Mouse (Mus musculus) forebrain, embryonic 16.5 days (tissue): ENCODE results near the gene Bmp5. TPM values are rescaled to one million over a fixed set of nuclear protein-coding genes. Genes with fewer than 3 reads are reported as not detected.
"Not testable (repeated sequence)": the region's sequence is repeated elsewhere in the genome, so short reads cannot be mapped to it uniquely, and the experiment has no call there.

Experiments used
- ATAC-seq: fragments of 200-750 bp; cut with Nextera tagmentation; 2 replicates; pipeline ENCODE4 v1.8.0; 2017; ENCODE audit warnings: mild to moderate bottlenecking, moderate library complexity
- H3K27ac ChIP-seq: fragments of 300-500 bp; sonication (generic); 2 replicates; pipeline ENCODE4 v1.5.1; 2014; ENCODE audit warnings: low read length, control low read depth
- H3K27me3 ChIP-seq: fragments of 300-500 bp; sonication (generic); replicated peaks from 2 replicates; pipeline ENCODE4 v1.6.1; 2014; ENCODE audit warnings: low read length; ENCODE audit not compliant: control insufficient read depth, insufficient read depth
- H3K36me3 ChIP-seq: fragments of 300-500 bp; sonication (generic); 2 replicates; pipeline ENCODE4 v1.6.1; 2014; ENCODE audit not compliant: control insufficient read depth, insufficient read depth
- H3K4me1 ChIP-seq: fragments of 300-500 bp; sonication (generic); replicated peaks from 2 replicates; pipeline ENCODE4 v1.6.1; 2014; ENCODE audit warnings: low read length; ENCODE audit not compliant: control insufficient read depth, insufficient read depth
- H3K4me2 ChIP-seq: fragments of 300-500 bp; sonication (generic); 2 replicates; pipeline ENCODE4 v1.6.1; 2014; ENCODE audit warnings: mild to moderate bottlenecking, low read length, control low read depth
- H3K4me3 ChIP-seq: fragments of 300-500 bp; sonication (generic); replicated peaks from 2 replicates; pipeline ENCODE4 v1.5.1; 2014; ENCODE audit warnings: mild to moderate bottlenecking, low read length, control low read depth
- H3K9ac ChIP-seq: fragments of 300-500 bp; sonication (generic); replicated peaks from 2 replicates; pipeline ENCODE4 v1.6.1; 2014; ENCODE audit warnings: low read depth, low read length, control low read depth
- H3K9me3 ChIP-seq: fragments of 300-500 bp; sonication (generic); 2 replicates; pipeline ENCODE4 v1.6.1; 2016; ENCODE audit warnings: low read length; ENCODE audit not compliant: control insufficient read depth
- WGBS: fragments of 180-500 bp; shearing (Covaris S2); extraction: QIAGEN DNeasy Blood & Tissue Kit; methylation state at CpG from one replicate; pipeline ENCODE4 v1.1.7; 2014; 5-methylcytosine and 5-hydroxymethylcytosine counted together
- polyA plus RNA-seq: library from polyadenylated mRNA; unstranded; fragments of >200 nt; fragmentation: Nextera tagmentation; extraction: Ambion mirVana; gene quantifications from 2 replicates; pipeline ENCODE4 v1.2.1, GENCODE M21; 2015

The Bmp5 gene
- polyA plus RNA-seq, 1 experiment from 2014 or later, result 2.0 TPM

DNA sequence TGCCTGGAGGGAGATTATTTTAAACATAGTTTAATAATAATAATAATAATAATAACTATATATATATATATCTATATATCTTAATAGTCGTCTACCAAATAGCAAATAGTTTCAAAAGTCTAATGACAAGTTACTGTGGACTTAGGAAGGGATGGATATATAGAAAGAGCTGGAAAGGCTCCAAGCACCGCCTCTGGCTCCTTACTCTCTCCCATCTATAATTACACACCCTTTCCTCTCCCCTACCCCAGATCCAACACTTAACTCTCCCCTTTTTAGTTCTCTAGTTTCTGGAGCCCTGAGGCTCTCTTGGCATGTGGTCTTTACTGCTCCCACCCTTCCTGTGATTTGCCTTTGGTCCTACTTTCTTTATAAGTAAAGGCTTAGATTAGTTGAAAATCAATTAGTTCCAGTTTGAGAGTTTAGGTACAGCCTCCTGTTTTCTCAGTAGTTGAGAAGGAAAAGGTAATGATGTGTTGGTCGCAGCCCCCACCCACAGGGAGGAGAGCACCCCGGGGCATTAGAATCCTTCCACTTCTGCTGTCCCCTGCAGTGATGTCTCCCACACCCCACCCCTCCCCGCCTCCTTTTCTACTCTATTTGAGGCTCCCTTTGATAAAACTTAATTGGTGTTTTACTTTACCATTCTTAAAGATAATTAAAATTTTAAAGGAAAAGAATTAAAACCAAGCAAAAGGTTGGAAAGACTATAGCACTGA is 5.6 kb downstream of the Bmp5 start:
- H3K27ac ChIP-seq, result no peak overlapping the region
- H3K9me3 ChIP-seq, result no peaks in the 10 kb centered on the region
- no peak for ATAC-seq
- H3K36me3 ChIP-seq, result no peaks in the 10 kb centered on the region
- 9% methylated on average over 5 of the region's 5 CpGs for WGBS
- no peaks in the 10 kb centered on the region for H3K4me1 ChIP-seq
- no peaks in the 10 kb centered on the region for H3K27me3 ChIP-seq
- H3K4me3 ChIP-seq, result no peak overlapping the region
- H3K4me2 ChIP-seq, result no peak overlapping the region
- no peak overlapping the region for H3K9ac ChIP-seq

DNA sequence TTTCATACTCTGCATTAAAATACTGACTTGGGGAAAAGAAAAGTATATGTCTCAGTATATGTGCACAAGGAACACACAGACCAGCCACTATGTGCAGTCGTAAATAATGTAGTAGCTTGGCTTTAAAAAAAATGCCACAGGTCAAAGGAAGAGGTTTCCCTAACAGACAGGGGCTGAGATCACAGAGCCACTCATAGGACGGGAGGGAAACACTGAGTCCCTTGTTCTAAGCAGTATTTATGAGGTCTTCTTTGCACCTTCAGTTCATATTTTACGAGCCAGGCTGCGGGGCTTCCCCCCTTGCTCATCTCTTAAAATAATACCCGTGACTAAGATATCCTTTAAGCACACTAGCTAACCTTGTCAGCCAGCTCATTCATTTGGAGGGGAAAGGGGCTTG is 6.4 kb downstream of the Bmp5 start:
- Histone ChIP-seq H3K36me3 (no peaks in the 10 kb centered on the region), H3K9ac (no peak overlapping the region), H3K4me2 (no peak overlapping the region), H3K4me3 (no peak overlapping the region), H3K27ac (no peak overlapping the region), H3K9me3 (no peaks in the 10 kb centered on the region), H3K4me1 (no peaks in the 10 kb centered on the region), H3K27me3 (no peaks in the 10 kb centered on the region)
- no peak for ATAC-seq
- WGBS, result 26% methylated on average over 5 of the region's 5 CpGs

DNA sequence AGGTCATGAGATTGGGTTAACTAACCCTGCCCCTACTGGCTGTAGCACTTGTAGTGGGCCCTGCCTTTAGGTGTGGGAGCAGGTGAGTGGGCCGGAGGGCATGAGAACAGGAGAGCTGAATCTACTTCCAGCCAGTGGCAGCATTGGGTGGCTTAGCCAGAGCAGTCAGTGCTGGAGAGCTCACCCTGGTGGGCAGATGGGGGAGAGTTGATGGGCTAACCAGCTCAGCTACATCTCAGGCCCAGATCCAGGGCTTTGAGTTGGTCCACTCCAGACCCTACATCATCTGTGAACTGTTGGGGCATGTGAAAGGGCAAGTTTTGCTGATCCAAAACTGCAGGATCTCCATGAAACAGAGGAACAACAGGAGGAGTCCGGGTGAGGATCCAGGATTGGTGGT is 8.4 kb downstream of the Bmp5 start:
- Histone ChIP-seq H3K9me3 (no peaks in the 10 kb centered on the region), H3K4me1 (no peaks in the 10 kb centered on the region), H3K27ac (no peak overlapping the region), H3K36me3 (no peaks in the 10 kb centered on the region), H3K9ac (no peak overlapping the region), H3K4me2 (no peak overlapping the region), H3K27me3 (no peaks in the 10 kb centered on the region), H3K4me3 (no peak overlapping the region)
- no peak for ATAC-seq
- WGBS, result 87% methylated on average over 2 of the region's 2 CpGs

DNA sequence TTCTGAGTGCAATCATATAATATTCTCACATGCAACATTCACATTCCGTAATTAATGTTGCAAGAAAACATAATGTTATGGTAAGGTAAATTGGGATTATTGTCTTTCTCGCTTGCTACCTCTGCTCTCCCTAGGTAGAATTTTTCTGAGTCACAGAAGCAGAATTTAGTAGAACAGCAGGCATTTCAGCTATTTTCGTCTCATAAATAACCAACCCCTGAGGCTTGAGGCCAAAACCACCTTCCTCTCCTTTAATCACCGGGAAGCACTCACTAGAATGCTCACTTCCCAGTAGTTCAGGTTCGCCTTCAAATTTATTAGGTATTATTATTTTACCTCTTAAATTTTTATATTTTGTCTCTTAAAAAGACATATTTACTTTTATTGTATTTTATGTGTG is 10.8 kb downstream of the Bmp5 start:
- Histone ChIP-seq H3K9me3 (no peaks in the 10 kb centered on the region), H3K27me3 (no peaks in the 10 kb centered on the region), H3K27ac (no peak overlapping the region), H3K4me2 (no peak overlapping the region), H3K36me3 (no peaks in the 10 kb centered on the region), H3K4me1 (no peaks in the 10 kb centered on the region), H3K9ac (no peak overlapping the region), H3K4me3 (no peak overlapping the region)
- WGBS, result 86% methylated on average over 5 of the region's 5 CpGs
- no peak for ATAC-seq

DNA sequence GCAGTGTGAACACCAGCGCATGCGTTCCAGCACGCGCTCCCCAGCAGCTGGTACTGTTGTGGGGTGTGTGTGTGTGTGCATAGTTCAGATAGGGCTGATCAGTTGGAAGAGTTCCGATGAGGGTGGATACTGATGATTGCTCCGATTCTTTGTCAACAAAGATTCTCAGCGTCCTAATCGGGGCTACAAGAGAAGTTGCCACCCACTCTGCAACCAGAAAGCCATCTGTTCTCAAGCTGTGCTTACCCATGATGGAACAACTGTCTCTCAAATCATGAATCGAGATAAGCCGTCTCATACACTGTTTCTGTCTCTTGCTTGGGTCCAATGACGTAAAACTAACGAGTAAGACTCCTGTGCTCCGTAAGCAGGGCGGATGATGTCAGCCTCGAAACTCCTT is 12.0 kb downstream of the Bmp5 start:
- no peaks in the 10 kb centered on the region for H3K9me3 ChIP-seq
- no peak overlapping the region for H3K9ac ChIP-seq
- H3K27me3 ChIP-seq, result no peaks in the 10 kb centered on the region

DNA sequence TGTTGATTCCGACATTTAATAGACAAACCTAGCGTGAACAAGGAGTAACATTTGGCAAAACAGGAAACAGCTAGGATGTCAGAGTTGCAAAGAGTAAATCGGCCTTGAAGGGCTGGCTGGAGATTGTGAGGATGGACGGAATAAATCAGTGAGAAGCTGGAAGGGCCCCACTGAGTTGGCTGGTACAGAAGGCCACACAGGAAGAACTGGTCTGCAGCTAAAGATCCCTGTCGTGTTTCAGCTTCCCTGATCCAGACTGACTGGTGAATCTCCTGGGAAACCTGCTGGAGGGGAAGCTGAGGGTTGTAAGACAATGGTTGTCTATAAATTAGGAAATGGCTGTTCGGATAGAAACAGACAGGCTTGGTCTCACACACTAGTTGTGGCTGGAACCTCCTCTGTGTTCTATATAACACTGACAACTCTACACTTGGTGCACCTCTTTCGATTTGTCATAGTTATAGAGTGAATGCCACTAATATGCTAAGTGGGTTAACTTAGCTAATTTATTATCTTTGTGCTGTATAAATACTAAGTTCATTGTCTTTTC is 14.8 kb downstream of the Bmp5 start:
- no peaks in the 10 kb centered on the region for H3K27me3 ChIP-seq
- H3K4me2 ChIP-seq, result no peak overlapping the region
- no peaks in the 10 kb centered on the region for H3K4me1 ChIP-seq
- no peak overlapping the region for H3K9ac ChIP-seq
- H3K36me3 ChIP-seq, result no peaks in the 10 kb centered on the region
- ATAC-seq, result no peak
- H3K27ac ChIP-seq, result no peak overlapping the region
- no peak overlapping the region for H3K4me3 ChIP-seq
- H3K9me3 ChIP-seq, result no peaks in the 10 kb centered on the region
- WGBS, result 62% methylated on average over 7 of the region's 7 CpGs

More for the DNA sequence above, 12.0 kb downstream of the Bmp5 start:
- ATAC-seq, result no peak
- H3K4me3 ChIP-seq, result no peak overlapping the region
- H3K27ac ChIP-seq, result no peak overlapping the region
- H3K36me3 ChIP-seq, result no peaks in the 10 kb centered on the region
- no peak overlapping the region for H3K4me2 ChIP-seq
- WGBS, result 81% methylated on average over 15 of the region's 15 CpGs
- no peaks in the 10 kb centered on the region for H3K4me1 ChIP-seq

DNA sequence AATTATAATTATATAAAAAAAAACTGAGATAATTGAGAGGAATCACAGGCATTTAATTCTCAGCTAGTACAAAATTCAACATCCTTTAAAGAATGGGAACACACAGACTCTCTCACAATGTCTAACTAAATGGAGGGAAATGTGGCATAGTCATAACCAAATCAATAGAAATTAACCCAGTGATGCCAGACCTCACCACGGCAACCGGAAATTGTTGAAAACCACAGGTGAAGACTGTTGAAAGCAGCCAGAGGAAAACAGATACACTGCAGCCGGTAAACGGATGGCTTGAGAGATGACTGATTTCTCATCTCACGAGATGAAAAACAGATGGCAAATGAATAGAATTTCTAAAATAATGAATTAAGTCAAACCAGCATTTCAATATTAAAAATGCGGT is 29.8 kb downstream of the Bmp5 start:
- Histone ChIP-seq H3K9ac (no peak overlapping the region), H3K4me2 (no peak overlapping the region), H3K27me3 (no peaks in the 10 kb centered on the region), H3K27ac (no peak overlapping the region), H3K4me3 (no peak overlapping the region), H3K4me1 (no peaks in the 10 kb centered on the region), H3K36me3 (no peaks in the 10 kb centered on the region), H3K9me3 (no peaks in the 10 kb centered on the region)
- 79% methylated on average over 6 of the region's 6 CpGs for WGBS
- no peak for ATAC-seq

DNA sequence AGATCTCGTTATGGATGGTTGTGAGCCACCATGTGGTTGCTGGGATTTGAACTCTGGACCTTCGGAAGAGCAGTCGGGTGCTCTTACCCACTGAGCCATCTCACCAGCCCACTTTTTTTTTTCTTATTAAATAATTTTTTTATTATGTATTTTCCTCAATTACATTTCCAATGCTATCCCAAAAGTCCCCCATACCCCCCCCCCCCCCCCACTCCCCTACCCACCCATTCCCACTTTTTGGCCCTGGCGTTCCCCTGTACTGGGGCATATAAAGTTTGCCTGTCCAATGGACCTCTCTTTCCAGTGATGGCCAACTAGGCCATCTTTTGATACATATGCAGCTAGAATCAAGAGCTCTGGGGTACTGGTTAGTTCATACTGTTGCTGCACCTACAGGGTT is 33.0 kb downstream of the Bmp5 start:
- ATAC-seq, H3K27ac ChIP-seq, H3K9me3 ChIP-seq, H3K4me1 ChIP-seq, H3K4me3 ChIP-seq, H3K27me3 ChIP-seq, H3K4me2 ChIP-seq, H3K36me3 ChIP-seq, H3K9ac ChIP-seq: not testable (repeated sequence)
- 88% methylated on average over 3 of the region's 4 CpGs for WGBS

DNA sequence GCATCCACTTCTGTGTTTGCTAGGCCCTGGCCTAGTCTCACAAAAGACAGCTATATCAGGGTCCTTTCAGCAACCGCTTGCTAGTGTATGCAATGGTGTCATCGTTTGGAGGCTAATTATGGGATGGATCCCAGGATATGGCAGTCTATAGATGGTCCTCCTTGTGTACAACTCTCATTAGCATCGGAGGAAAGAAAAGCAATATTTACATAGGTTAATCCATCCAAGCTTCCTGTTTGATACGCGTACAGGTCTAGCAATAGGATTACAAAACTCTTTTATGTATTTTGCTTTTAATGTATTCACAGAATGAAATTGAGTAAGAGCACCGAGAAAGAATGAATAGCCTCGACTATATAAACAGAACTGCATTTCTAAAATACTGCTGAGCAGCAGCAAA is 33.5 kb downstream of the Bmp5 start:
- no peaks in the 10 kb centered on the region for H3K36me3 ChIP-seq
- no peaks in the 10 kb centered on the region for H3K4me1 ChIP-seq
- ATAC-seq, result no peak
- 54% methylated on average over 7 of the region's 7 CpGs for WGBS
- no peak overlapping the region for H3K4me3 ChIP-seq
- H3K27me3 ChIP-seq, result no peaks in the 10 kb centered on the region
- no peak overlapping the region for H3K4me2 ChIP-seq
- no peak overlapping the region for H3K27ac ChIP-seq
- H3K9ac ChIP-seq, result no peak overlapping the region
- H3K9me3 ChIP-seq, result no peaks in the 10 kb centered on the region

DNA sequence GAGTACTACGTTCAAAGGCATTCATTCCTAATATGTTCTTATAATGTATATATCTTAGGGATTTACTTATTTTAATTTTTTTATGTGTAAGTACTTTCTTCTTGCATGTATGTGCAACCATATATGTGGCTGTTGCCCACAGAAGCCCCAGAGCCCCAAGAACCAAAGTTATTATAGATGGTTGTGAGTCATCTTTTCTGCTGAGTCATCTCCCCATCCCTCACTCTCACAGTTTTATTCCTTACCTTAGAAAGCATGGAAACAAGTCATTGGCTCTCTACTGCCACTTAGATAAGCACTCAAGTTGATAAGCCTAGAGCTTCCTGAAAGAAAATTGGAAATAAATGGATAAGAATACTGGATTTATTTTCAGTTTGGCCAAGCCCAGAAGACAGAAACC is 40.0 kb downstream of the Bmp5 start:
- no peak overlapping the region for H3K9ac ChIP-seq
- no peak overlapping the region for H3K4me2 ChIP-seq
- no peaks in the 10 kb centered on the region for H3K9me3 ChIP-seq
- H3K4me3 ChIP-seq, result no peak overlapping the region
- ATAC-seq, result no peak
- no peak overlapping the region for H3K27ac ChIP-seq
- H3K36me3 ChIP-seq, result no peaks in the 10 kb centered on the region
- 93% methylated on average over 1 of the region's 1 CpGs for WGBS
- no peaks in the 10 kb centered on the region for H3K27me3 ChIP-seq
- no peaks in the 10 kb centered on the region for H3K4me1 ChIP-seq
